Mouse (Mus musculus): ENCODE measurements around the gene Gna15. TPM values are rescaled to one million over a fixed set of nuclear protein-coding genes. Genes with fewer than 3 reads are reported as not detected.

Gene Gna15
- polyA plus RNA-seq, 1 experiment from 2014 or later = 3.6 TPM

GRCm38 (mm10) chr10:81510246-81510810, 13.7 kb downstream of the Gna15 start:
- H3K4me1 ChIP-seq (ENCODE audit: control insufficient read depth, insufficient read depth, low read length) = no peaks in the 10 kb centered on the region
- ATAC-seq (ENCODE audit: insufficient number of reproducible peaks, insufficient read depth, low FRiP score, low read depth) = no peak
- no peak overlapping the region for H3K27ac ChIP-seq (ENCODE audit: low read length)
- H3K36me3 ChIP-seq (ENCODE audit: control insufficient read depth, insufficient read depth, low read length) = no peaks in the 10 kb centered on the region
- no peaks in the 10 kb centered on the region for H3K9me3 ChIP-seq (ENCODE audit: control insufficient read depth, low read depth, low read length)
- no peaks in the 10 kb centered on the region for H3K27me3 ChIP-seq (ENCODE audit: control insufficient read depth, insufficient read depth, low read length)
- H3K4me2 ChIP-seq (replicated peaks; ENCODE audit: low read depth, low read length) = no peak overlapping the region
- no peak overlapping the region for H3K4me3 ChIP-seq (ENCODE audit: low read depth, low read length)
- WGBS = 66% methylated on average over 14 of the region's 14 CpGs
- no peak overlapping the region for H3K9ac ChIP-seq (replicated peaks; ENCODE audit: low read depth, low read length)

- Histone ChIP-seq H3K27ac (ENCODE audit: low read length) (no peak overlapping the region), H3K9ac (replicated peaks; ENCODE audit: low read depth, low read length) (no peak overlapping the region), H3K27me3 (ENCODE audit: control insufficient read depth, insufficient read depth, low read length) (no peaks in the 10 kb centered on the region), H3K9me3 (ENCODE audit: control insufficient read depth, low read depth, low read length) (no peaks in the 10 kb centered on the region), H3K36me3 (ENCODE audit: control insufficient read depth, insufficient read depth, low read length) (no peaks in the 10 kb centered on the region), H3K4me2 (replicated peaks; ENCODE audit: low read depth, low read length) (no peak overlapping the region), H3K4me1 (ENCODE audit: control insufficient read depth, insufficient read depth, low read length) (no peaks in the 10 kb centered on the region), H3K4me3 (ENCODE audit: low read depth, low read length) (no peak overlapping the region)
- ATAC-seq (ENCODE audit: insufficient number of reproducible peaks, insufficient read depth, low FRiP score, low read depth) = no peak
- 73% methylated on average over 13 of the region's 13 CpGs for WGBS
These were observed 16.1 kb downstream of the Gna15 start for GRCm38 (mm10) chr10:81507691-81508489.

- H3K4me1 ChIP-seq (ENCODE audit: control insufficient read depth, insufficient read depth, low read length) = no peaks in the 10 kb centered on the region
- 32% methylated on average over 6 of the region's 6 CpGs for WGBS
- H3K27me3 ChIP-seq (ENCODE audit: control insufficient read depth, insufficient read depth, low read length) = no peaks in the 10 kb centered on the region
- no peak for ATAC-seq (ENCODE audit: insufficient number of reproducible peaks, insufficient read depth, low FRiP score, low read depth)
- H3K4me3 ChIP-seq (ENCODE audit: low read depth, low read length) = no peak overlapping the region
- no peak overlapping the region for H3K27ac ChIP-seq (ENCODE audit: low read length)
- no peaks in the 10 kb centered on the region for H3K36me3 ChIP-seq (ENCODE audit: control insufficient read depth, insufficient read depth, low read length)
- H3K4me2 ChIP-seq (replicated peaks; ENCODE audit: low read depth, low read length) = no peak overlapping the region
- H3K9me3 ChIP-seq (ENCODE audit: control insufficient read depth, low read depth, low read length) = no peaks in the 10 kb centered on the region
- H3K9ac ChIP-seq (replicated peaks; ENCODE audit: low read depth, low read length) = no peak overlapping the region
These were observed 16.9 kb downstream of the Gna15 start for GRCm38 (mm10) chr10:81507095-81507494.

- no peaks in the 10 kb centered on the region for H3K4me1 ChIP-seq (ENCODE audit: control insufficient read depth, insufficient read depth, low read length)
These were observed 18.9 kb downstream of the Gna15 start for GRCm38 (mm10) chr10:81505016-81505664.

GRCm38 (mm10) chr10:81502658-81503057, 21.4 kb downstream of the Gna15 start:
- Histone ChIP-seq H3K4me3 (ENCODE audit: low read depth, low read length) (peak overlapping the region; percentile 27; the same call in 1 of the 2 replicates), H3K9me3 (ENCODE audit: control insufficient read depth, low read depth, low read length) (no peaks in the 10 kb centered on the region), H3K4me2 (replicated peaks; ENCODE audit: low read depth, low read length) (peak overlapping the region; percentile 62), H3K27ac (ENCODE audit: low read length) (no peak overlapping the region), H3K4me1 (ENCODE audit: control insufficient read depth, insufficient read depth, low read length) (no peaks in the 10 kb centered on the region), H3K27me3 (ENCODE audit: control insufficient read depth, insufficient read depth, low read length) (no peaks in the 10 kb centered on the region), H3K9ac (replicated peaks; ENCODE audit: low read depth, low read length) (no peak overlapping the region), H3K36me3 (ENCODE audit: control insufficient read depth, insufficient read depth, low read length) (no peaks in the 10 kb centered on the region)
- ATAC-seq (ENCODE audit: insufficient number of reproducible peaks, insufficient read depth, low FRiP score, low read depth) = peak; percentile 72
- 9% methylated on average over 36 of the region's 36 CpGs for WGBS

More at GRCm38 (mm10) chr10:81505016-81505664, 18.9 kb downstream of the Gna15 start:
- no peak overlapping the region for H3K9ac ChIP-seq (replicated peaks; ENCODE audit: low read depth, low read length)
- H3K4me2 ChIP-seq (replicated peaks; ENCODE audit: low read depth, low read length) = no peak overlapping the region
- no peak overlapping the region for H3K27ac ChIP-seq (ENCODE audit: low read length)
- no peak overlapping the region for H3K4me3 ChIP-seq (ENCODE audit: low read depth, low read length)
- H3K9me3 ChIP-seq (ENCODE audit: control insufficient read depth, low read depth, low read length) = no peaks in the 10 kb centered on the region
- WGBS = 69% methylated on average over 15 of the region's 15 CpGs
- H3K27me3 ChIP-seq (ENCODE audit: control insufficient read depth, insufficient read depth, low read length) = no peaks in the 10 kb centered on the region
- ATAC-seq (ENCODE audit: insufficient number of reproducible peaks, insufficient read depth, low FRiP score, low read depth) = no peak
- H3K36me3 ChIP-seq (ENCODE audit: control insufficient read depth, insufficient read depth, low read length) = no peaks in the 10 kb centered on the region

- WGBS = 85% methylated on average over 5 of the region's 5 CpGs
- H3K9ac ChIP-seq (replicated peaks; ENCODE audit: low read depth, low read length) = no peak overlapping the region
- no peak overlapping the region for H3K27ac ChIP-seq (ENCODE audit: low read length)
- H3K4me1 ChIP-seq (ENCODE audit: control insufficient read depth, insufficient read depth, low read length) = no peaks in the 10 kb centered on the region
- no peak overlapping the region for H3K4me3 ChIP-seq (ENCODE audit: low read depth, low read length)
- H3K4me2 ChIP-seq (replicated peaks; ENCODE audit: low read depth, low read length) = no peak overlapping the region
- no peaks in the 10 kb centered on the region for H3K36me3 ChIP-seq (ENCODE audit: control insufficient read depth, insufficient read depth, low read length)
- H3K9me3 ChIP-seq (ENCODE audit: control insufficient read depth, low read depth, low read length) = no peaks in the 10 kb centered on the region
- H3K27me3 ChIP-seq (ENCODE audit: control insufficient read depth, insufficient read depth, low read length) = no peaks in the 10 kb centered on the region
- no peak for ATAC-seq (ENCODE audit: insufficient number of reproducible peaks, insufficient read depth, low FRiP score, low read depth)
These were observed 22.2 kb downstream of the Gna15 start for GRCm38 (mm10) chr10:81501863-81502262.

- Histone ChIP-seq H3K27ac (ENCODE audit: low read length) (no peak within 1 kb of the TSS), H3K9ac (replicated peaks; ENCODE audit: low read depth, low read length) (no peak within 1 kb of the TSS), H3K9me3 (ENCODE audit: control insufficient read depth, low read depth, low read length) (no peaks in the 10 kb centered on the region), H3K27me3 (ENCODE audit: control insufficient read depth, insufficient read depth, low read length) (no peaks in the 10 kb centered on the region), H3K4me2 (replicated peaks; ENCODE audit: low read depth, low read length) (no peak within 1 kb of the TSS), H3K36me3 (ENCODE audit: control insufficient read depth, insufficient read depth, low read length) (no peaks in the 10 kb centered on the region), H3K4me1 (ENCODE audit: control insufficient read depth, insufficient read depth, low read length) (peaks cover 4% of the 10 kb centered on the region), H3K4me3 (ENCODE audit: low read depth, low read length) (no peak within 1 kb of the TSS)
- ATAC-seq (ENCODE audit: insufficient number of reproducible peaks, insufficient read depth, low FRiP score, low read depth) = no peak
- 91% methylated on average over 2 of the region's 3 CpGs for WGBS
These were observed 24.0 kb downstream of the Gna15 start, which contains the start of gene S1pr4 for GRCm38 (mm10) chr10:81500032-81500431. TSS of gene S1pr4 (minus strand) at chr10:81500132.

- H3K9ac ChIP-seq (replicated peaks; ENCODE audit: low read depth, low read length) = no peak overlapping the region
- H3K4me2 ChIP-seq (replicated peaks; ENCODE audit: low read depth, low read length) = no peak overlapping the region
- H3K36me3 ChIP-seq (ENCODE audit: control insufficient read depth, insufficient read depth, low read length) = no peaks in the 10 kb centered on the region
- no peak for ATAC-seq (ENCODE audit: insufficient number of reproducible peaks, insufficient read depth, low FRiP score, low read depth)
- 71% methylated on average over 23 of the region's 23 CpGs for WGBS
- peaks cover 11% of the 10 kb centered on the region for H3K4me1 ChIP-seq (ENCODE audit: control insufficient read depth, insufficient read depth, low read length)
- H3K9me3 ChIP-seq (ENCODE audit: control insufficient read depth, low read depth, low read length) = no peaks in the 10 kb centered on the region
- H3K4me3 ChIP-seq (ENCODE audit: low read depth, low read length) = no peak overlapping the region
- H3K27me3 ChIP-seq (ENCODE audit: control insufficient read depth, insufficient read depth, low read length) = no peaks in the 10 kb centered on the region
- H3K27ac ChIP-seq (ENCODE audit: low read length) = no peak overlapping the region
These were observed 24.6 kb downstream of the Gna15 start for GRCm38 (mm10) chr10:81499250-81499901.
